Mouse (Mus musculus): ENCODE measurements around the gene Pth1r. TPM values are rescaled to one million over a fixed set of nuclear protein-coding genes. Genes with fewer than 3 reads are reported as not detected.

Pth1r gene
- polyA plus RNA-seq, 1 experiment from 2014 or later: 4.0 TPM

DNA sequence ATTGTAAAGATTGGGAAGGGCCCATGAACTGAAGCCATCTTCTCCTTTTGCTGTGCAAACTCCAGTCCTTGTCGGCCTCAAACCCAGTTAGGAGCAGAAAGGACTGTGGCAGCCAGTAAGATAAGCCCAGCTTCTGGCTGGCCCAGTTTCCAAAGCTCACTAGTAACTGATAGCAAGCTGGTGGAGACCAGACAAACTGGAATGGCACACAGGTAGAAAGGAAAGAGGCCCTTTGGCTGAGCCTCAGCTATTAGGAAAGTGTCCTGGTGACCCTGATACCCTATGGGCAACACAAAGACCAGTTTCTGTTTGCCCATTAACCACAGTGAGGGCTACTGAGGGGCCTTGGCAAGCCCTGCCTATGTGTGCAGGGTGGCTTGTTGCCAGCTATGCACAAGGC is 44.1 kb downstream of the Pth1r start:
- Histone ChIP-seq H3K4me3 (ENCODE audit: low read depth, low read length) (no peak overlapping the region), H3K36me3 (ENCODE audit: control insufficient read depth, insufficient read depth, low read length) (peaks cover 3% of the 10 kb centered on the region; the same call in 1 of the 2 replicates), H3K9ac (ENCODE audit: low read length) (no peak overlapping the region), H3K4me2 (ENCODE audit: low read length) (no peak overlapping the region), H3K4me1 (ENCODE audit: control insufficient read depth, insufficient read depth, low read length) (peaks cover 4% of the 10 kb centered on the region; the same call in 1 of the 2 replicates), H3K9me3 (replicated peaks; ENCODE audit: control insufficient read depth, low read length) (no peaks in the 10 kb centered on the region), H3K27me3 (replicated peaks; ENCODE audit: control insufficient read depth, insufficient read depth, low read length) (no peaks in the 10 kb centered on the region), H3K27ac (ENCODE audit: low read depth, low read length) (no peak overlapping the region)
- 85% methylated on average over 1 of the region's 1 CpGs for WGBS
- ATAC-seq (no peak), DNase-seq (ENCODE audit: low spot score) (no peak)

GRCm38 (mm10) chr9:110701114-110702032 is 45.6 kb downstream of the Pth1r start:
- Histone ChIP-seq H3K36me3 (ENCODE audit: control insufficient read depth, insufficient read depth, low read length) (peaks cover 3% of the 10 kb centered on the region; the same call in 1 of the 2 replicates), H3K27me3 (replicated peaks; ENCODE audit: control insufficient read depth, insufficient read depth, low read length) (no peaks in the 10 kb centered on the region), H3K9me3 (replicated peaks; ENCODE audit: control insufficient read depth, low read length) (no peaks in the 10 kb centered on the region), H3K4me2 (ENCODE audit: low read length) (no peak overlapping the region), H3K27ac (ENCODE audit: low read depth, low read length) (no peak overlapping the region), H3K4me3 (ENCODE audit: low read depth, low read length) (no peak overlapping the region), H3K4me1 (ENCODE audit: control insufficient read depth, insufficient read depth, low read length) (peaks cover 4% of the 10 kb centered on the region; the same call in 1 of the 2 replicates), H3K9ac (ENCODE audit: low read length) (no peak overlapping the region)
- no peak for ATAC-seq
- DNase-seq (ENCODE audit: low spot score): no peak
- 78% methylated on average over 11 of the region's 12 CpGs for WGBS

GRCm38 (mm10) chr9:110699574-110699973 is 47.4 kb downstream of the Pth1r start:
- H3K4me1 ChIP-seq (ENCODE audit: control insufficient read depth, insufficient read depth, low read length): peaks cover 4% of the 10 kb centered on the region; the same call in 1 of the 2 replicates
- no peaks in the 10 kb centered on the region for H3K27me3 ChIP-seq (replicated peaks; ENCODE audit: control insufficient read depth, insufficient read depth, low read length)
- peaks cover 11% of the 10 kb centered on the region; the same call in 1 of the 2 replicates for H3K36me3 ChIP-seq (ENCODE audit: control insufficient read depth, insufficient read depth, low read length)
- 95% methylated on average over 3 of the region's 3 CpGs for WGBS
- no peak for DNase-seq (ENCODE audit: low spot score)
- no peak overlapping the region for H3K9ac ChIP-seq (ENCODE audit: low read length)
- H3K4me3 ChIP-seq (ENCODE audit: low read depth, low read length): no peak overlapping the region
- H3K9me3 ChIP-seq (replicated peaks; ENCODE audit: control insufficient read depth, low read length): no peaks in the 10 kb centered on the region
- no peak for ATAC-seq
- no peak overlapping the region for H3K4me2 ChIP-seq (ENCODE audit: low read length)
- no peak overlapping the region for H3K27ac ChIP-seq (ENCODE audit: low read depth, low read length)

- H3K36me3 ChIP-seq (ENCODE audit: control insufficient read depth, insufficient read depth, low read length): peaks cover 16% of the 10 kb centered on the region; the same call in 1 of the 2 replicates
- H3K4me3 ChIP-seq (ENCODE audit: low read depth, low read length): no peak overlapping the region
- no peak for DNase-seq (ENCODE audit: low spot score)
- H3K27me3 ChIP-seq (replicated peaks; ENCODE audit: control insufficient read depth, insufficient read depth, low read length): no peaks in the 10 kb centered on the region
- no peaks in the 10 kb centered on the region for H3K9me3 ChIP-seq (replicated peaks; ENCODE audit: control insufficient read depth, low read length)
- H3K9ac ChIP-seq (ENCODE audit: low read length): no peak overlapping the region
- no peak overlapping the region for H3K27ac ChIP-seq (ENCODE audit: low read depth, low read length)
- ATAC-seq: no peak
- WGBS: 76% methylated on average over 3 of the region's 3 CpGs
- H3K4me1 ChIP-seq (ENCODE audit: control insufficient read depth, insufficient read depth, low read length): no peaks in the 10 kb centered on the region
- no peak overlapping the region for H3K4me2 ChIP-seq (ENCODE audit: low read length)
Observed at GRCm38 (mm10) chr9:110697465-110697864, 49.5 kb downstream of the Pth1r start.

GRCm38 (mm10) chr9:110696427-110696826 is 50.5 kb downstream of the Pth1r start:
- H3K27ac ChIP-seq (ENCODE audit: low read depth, low read length): no peak overlapping the region
- H3K4me3 ChIP-seq (ENCODE audit: low read depth, low read length): no peak overlapping the region
- 85% methylated on average over 5 of the region's 5 CpGs for WGBS
- no peaks in the 10 kb centered on the region for H3K9me3 ChIP-seq (replicated peaks; ENCODE audit: control insufficient read depth, low read length)
- H3K9ac ChIP-seq (ENCODE audit: low read length): no peak overlapping the region
- ATAC-seq (no peak), DNase-seq (ENCODE audit: low spot score) (no peak)
- H3K27me3 ChIP-seq (replicated peaks; ENCODE audit: control insufficient read depth, insufficient read depth, low read length): no peaks in the 10 kb centered on the region
- H3K4me1 ChIP-seq (ENCODE audit: control insufficient read depth, insufficient read depth, low read length): no peaks in the 10 kb centered on the region
- H3K36me3 ChIP-seq (ENCODE audit: control insufficient read depth, insufficient read depth, low read length): peaks cover 16% of the 10 kb centered on the region; the same call in 1 of the 2 replicates
- no peak overlapping the region for H3K4me2 ChIP-seq (ENCODE audit: low read length)

DNA sequence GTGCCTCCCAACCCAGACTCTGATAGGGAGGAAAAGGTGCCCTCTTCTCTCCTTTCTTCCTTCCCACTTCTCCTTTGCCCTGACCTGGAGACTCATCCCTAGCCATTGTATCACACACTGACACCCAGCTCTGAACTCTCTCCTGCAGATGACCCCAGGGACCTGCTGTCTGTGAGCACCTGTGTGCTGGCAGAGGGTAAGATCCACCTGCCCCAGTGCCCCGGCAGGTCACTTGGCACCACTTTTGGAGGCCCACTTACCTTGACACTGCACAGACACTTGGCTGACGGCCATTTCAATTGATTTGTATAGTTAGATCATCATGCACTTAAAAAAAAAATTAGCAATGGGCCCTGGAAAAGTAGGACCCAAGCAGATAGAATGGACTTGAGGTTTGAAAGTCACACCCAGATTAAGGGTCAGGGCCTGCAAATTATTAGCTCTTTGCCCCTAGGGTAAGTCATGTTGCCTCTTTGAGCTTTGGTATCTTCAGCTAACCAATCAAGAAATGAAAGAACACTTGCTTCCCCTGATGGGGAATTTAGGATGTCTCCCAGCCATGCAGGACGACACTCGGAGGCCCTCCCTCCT is 51.7 kb downstream of the Pth1r start:
- Histone ChIP-seq H3K4me2 (ENCODE audit: low read length) (no peak overlapping the region), H3K27ac (ENCODE audit: low read depth, low read length) (no peak overlapping the region), H3K27me3 (replicated peaks; ENCODE audit: control insufficient read depth, insufficient read depth, low read length) (no peaks in the 10 kb centered on the region), H3K9me3 (replicated peaks; ENCODE audit: control insufficient read depth, low read length) (no peaks in the 10 kb centered on the region), H3K4me3 (ENCODE audit: low read depth, low read length) (no peak overlapping the region), H3K4me1 (ENCODE audit: control insufficient read depth, insufficient read depth, low read length) (no peaks in the 10 kb centered on the region), H3K9ac (ENCODE audit: low read length) (no peak overlapping the region), H3K36me3 (ENCODE audit: control insufficient read depth, insufficient read depth, low read length) (peaks cover 16% of the 10 kb centered on the region; the same call in 1 of the 2 replicates)
- WGBS: 88% methylated on average over 4 of the region's 4 CpGs
- no peak for ATAC-seq
- no peak for DNase-seq (ENCODE audit: low spot score)

DNA sequence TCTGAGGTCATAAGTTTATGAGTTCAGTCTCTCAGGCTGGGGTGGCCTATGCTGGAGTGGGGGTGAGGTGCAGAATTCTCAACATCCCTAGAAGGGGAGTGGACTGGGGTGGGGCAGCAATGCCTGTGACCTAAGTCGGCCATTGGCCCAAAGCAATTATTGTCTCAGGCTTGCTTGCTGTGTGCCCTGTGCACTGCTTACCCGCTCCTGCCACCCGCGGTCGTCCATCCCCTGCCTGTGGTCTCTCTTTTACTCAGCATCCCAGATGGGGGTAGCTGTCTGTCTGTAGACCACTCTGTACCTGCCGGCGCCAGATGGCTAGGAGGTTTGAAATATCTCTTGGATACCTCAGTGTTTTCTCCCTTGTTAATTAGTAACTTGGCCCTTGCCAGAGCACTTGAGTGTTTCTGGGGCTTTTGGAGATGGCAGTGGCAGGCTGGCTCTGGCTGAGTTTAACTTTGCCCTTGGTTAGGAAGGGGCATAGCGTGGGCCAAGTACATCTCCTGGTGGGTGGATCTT is 57.6 kb downstream of the Pth1r start:
- Histone ChIP-seq H3K9ac (ENCODE audit: low read length) (no peak overlapping the region), H3K4me1 (ENCODE audit: control insufficient read depth, insufficient read depth, low read length) (peaks cover 17% of the 10 kb centered on the region), H3K27ac (ENCODE audit: low read depth, low read length) (0 out of 2 replicates have a peak overlapping the region, but pooled peaks have one; percentile 9), H3K27me3 (replicated peaks; ENCODE audit: control insufficient read depth, insufficient read depth, low read length) (no peaks in the 10 kb centered on the region), H3K4me2 (ENCODE audit: low read length) (no peak overlapping the region), H3K36me3 (ENCODE audit: control insufficient read depth, insufficient read depth, low read length) (peaks cover 5% of the 10 kb centered on the region; the same call in 1 of the 2 replicates), H3K9me3 (replicated peaks; ENCODE audit: control insufficient read depth, low read length) (no peaks in the 10 kb centered on the region), H3K4me3 (ENCODE audit: low read depth, low read length) (no peak overlapping the region)
- no peak for DNase-seq (ENCODE audit: low spot score)
- WGBS: 83% methylated on average over 8 of the region's 8 CpGs
- no peak for ATAC-seq

GRCm38 (mm10) chr9:110687846-110688245 is 59.1 kb downstream of the Pth1r start:
- Histone ChIP-seq H3K4me1 (ENCODE audit: control insufficient read depth, insufficient read depth, low read length) (peaks cover 28% of the 10 kb centered on the region), H3K4me2 (ENCODE audit: low read length) (no peak overlapping the region), H3K4me3 (ENCODE audit: low read depth, low read length) (no peak overlapping the region), H3K9me3 (replicated peaks; ENCODE audit: control insufficient read depth, low read length) (no peaks in the 10 kb centered on the region), H3K27me3 (replicated peaks; ENCODE audit: control insufficient read depth, insufficient read depth, low read length) (no peaks in the 10 kb centered on the region), H3K27ac (ENCODE audit: low read depth, low read length) (no peak overlapping the region), H3K9ac (ENCODE audit: low read length) (no peak overlapping the region), H3K36me3 (ENCODE audit: control insufficient read depth, insufficient read depth, low read length) (peaks cover 1% of the 10 kb centered on the region; the same call in 1 of the 2 replicates)
- 77% methylated on average over 2 of the region's 2 CpGs for WGBS
- DNase-seq (ENCODE audit: low spot score) (no peak), ATAC-seq (no peak)
